Mouse (Mus musculus) intestine, embryonic 16.5 days (tissue): ENCODE measurements at regions not wholly inside any gene's neighbourhood (a gene's known extent, or its start where the extent isn't known, plus 50 kb on each side); places are given as distances from the start of the nearest gene placed in this dataset.

Experiments
- ATAC-seq: fragments of 200-750 bp; cut with Nextera tagmentation; 2 replicates; pipeline ENCODE4 v1.8.0; 2017; ENCODE audit warnings: moderate TSS enrichment, moderate library complexity
- H3K27ac ChIP-seq: fragments of 300-500 bp; sonication (generic); 2 replicates; pipeline ENCODE4 v1.5.1; 2014; ENCODE audit warnings: mild to moderate bottlenecking, low read length
- H3K27me3 ChIP-seq: fragments of 300-500 bp; sonication (generic); replicated peaks from 2 replicates; pipeline ENCODE4 v1.6.1; 2014; ENCODE audit warnings: low read length, control low read depth, mixed read lengths; ENCODE audit not compliant: control insufficient read depth, insufficient read depth
- H3K36me3 ChIP-seq: fragments of 300-500 bp; sonication (generic); 2 replicates; pipeline ENCODE4 v1.6.1; 2014; ENCODE audit warnings: low read length, control low read depth; ENCODE audit not compliant: control insufficient read depth, insufficient read depth
- H3K4me1 ChIP-seq: fragments of 300-500 bp; sonication (generic); 2 replicates; pipeline ENCODE4 v1.6.1; 2014; ENCODE audit warnings: low read length, control low read depth, mixed read lengths; ENCODE audit not compliant: control insufficient read depth, insufficient read depth
- H3K4me2 ChIP-seq: fragments of 300-500 bp; sonication (generic); 2 replicates; pipeline ENCODE4 v1.6.1; 2014; ENCODE audit warnings: low read depth, low read length, control low read depth
- H3K4me3 ChIP-seq: fragments of 300-500 bp; sonication (generic); 2 replicates; pipeline ENCODE4 v1.5.1; 2014; ENCODE audit warnings: mild to moderate bottlenecking, low read length
- H3K9ac ChIP-seq: fragments of 300-500 bp; sonication (generic); 2 replicates; pipeline ENCODE4 v1.6.1; 2014; ENCODE audit warnings: low read depth, low read length
- H3K9me3 ChIP-seq: fragments of 300-500 bp; sonication (generic); 2 replicates; pipeline ENCODE4 v1.6.1; 2016; ENCODE audit warnings: low read length, control low read depth; ENCODE audit not compliant: control insufficient read depth
- WGBS: fragments of 180-500 bp; shearing (Covaris S2); extraction: QIAGEN DNeasy Blood & Tissue Kit; methylation state at CpG from one replicate; pipeline ENCODE4 v1.1.7; 2014; 5-methylcytosine and 5-hydroxymethylcytosine counted together

DNA sequence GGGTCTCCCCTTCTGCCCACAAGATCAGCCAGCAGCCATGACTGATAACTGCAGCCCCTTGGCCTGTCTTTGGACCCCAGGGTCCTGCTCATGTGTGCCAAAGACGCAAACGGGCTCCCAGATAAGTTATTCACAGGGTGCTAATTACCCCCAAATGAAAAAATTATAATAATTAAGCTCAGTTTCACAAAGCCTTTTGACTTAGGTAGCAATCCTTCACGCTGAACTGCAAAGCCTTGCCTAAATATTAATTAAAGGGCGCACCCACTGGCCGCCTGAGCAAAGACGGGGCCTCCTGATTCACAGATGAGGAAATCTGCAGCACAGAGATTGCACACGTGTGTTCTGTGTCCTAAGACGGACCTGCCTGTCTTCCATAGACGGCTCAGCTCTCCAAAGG is 123.2 kb downstream of the Psmg1 start:
- no peaks in the 10 kb centered on the region for H3K36me3 ChIP-seq
- no peak overlapping the region for H3K9ac ChIP-seq
- H3K27ac ChIP-seq = no peak overlapping the region
- no peaks in the 10 kb centered on the region for H3K27me3 ChIP-seq
- WGBS = 78% methylated on average over 9 of the region's 9 CpGs
- H3K4me1 ChIP-seq = peaks cover 8% of the 10 kb centered on the region; the same call in 1 of the 2 replicates
- H3K4me2 ChIP-seq = no peak overlapping the region
- H3K9me3 ChIP-seq = no peaks in the 10 kb centered on the region
- ATAC-seq = no peak
- H3K4me3 ChIP-seq = no peak overlapping the region

DNA sequence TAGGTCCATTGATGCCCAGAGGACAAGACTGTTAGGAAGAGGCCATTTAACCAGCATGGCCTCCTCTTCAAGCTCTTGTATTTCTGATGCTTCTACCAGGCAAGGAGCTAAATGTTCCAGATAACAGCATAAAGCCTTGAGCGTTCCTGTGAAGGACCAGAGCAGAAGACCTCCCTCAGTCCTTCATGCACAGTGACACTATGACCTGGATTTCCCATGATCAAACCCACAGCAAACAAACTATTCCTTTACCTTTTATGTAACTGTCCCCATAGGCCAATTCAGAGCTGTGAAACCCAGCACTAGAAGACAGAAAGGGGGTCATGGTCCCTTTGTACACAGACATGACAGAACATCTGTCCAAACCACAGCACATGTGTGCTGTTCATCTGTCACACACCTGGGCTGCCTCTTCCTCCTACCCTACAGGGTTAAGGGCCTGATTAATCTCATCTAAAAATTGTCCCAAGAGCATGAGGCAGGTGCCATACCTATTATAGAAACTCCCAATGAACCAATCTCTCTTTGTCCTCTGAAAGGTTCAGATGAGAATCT is 123.8 kb downstream of the Psmg1 start:
- WGBS = 83% methylated on average over 1 of the region's 1 CpGs
- no peak for ATAC-seq
- no peaks in the 10 kb centered on the region for H3K27me3 ChIP-seq
- peaks cover 13% of the 10 kb centered on the region; the same call in 1 of the 2 replicates for H3K4me1 ChIP-seq
- no peak overlapping the region for H3K9ac ChIP-seq
- H3K4me3 ChIP-seq = no peak overlapping the region
- H3K36me3 ChIP-seq = no peaks in the 10 kb centered on the region
- H3K27ac ChIP-seq = no peak overlapping the region
- no peak overlapping the region for H3K4me2 ChIP-seq
- H3K9me3 ChIP-seq = no peaks in the 10 kb centered on the region

DNA sequence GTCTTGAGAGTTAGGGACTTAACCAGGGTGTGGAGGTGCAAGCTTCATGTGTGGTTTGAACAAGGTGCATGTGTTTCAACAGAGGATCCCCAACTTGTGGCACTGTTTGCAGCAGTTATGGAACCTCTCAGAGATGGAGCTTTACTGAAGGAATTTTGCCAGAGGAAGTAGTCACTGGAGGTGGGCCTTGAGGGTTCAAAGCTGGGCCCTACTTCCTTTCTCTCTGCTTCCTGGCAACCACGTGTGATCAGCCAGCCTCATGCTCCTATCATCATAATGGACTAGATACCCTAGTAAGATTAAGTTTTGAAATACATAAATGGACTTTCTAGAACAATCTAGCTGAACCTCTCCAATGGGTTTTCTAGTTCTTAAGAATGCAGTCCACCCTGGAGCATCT is 125.2 kb downstream of the Psmg1 start:
- no peak for ATAC-seq

DNA sequence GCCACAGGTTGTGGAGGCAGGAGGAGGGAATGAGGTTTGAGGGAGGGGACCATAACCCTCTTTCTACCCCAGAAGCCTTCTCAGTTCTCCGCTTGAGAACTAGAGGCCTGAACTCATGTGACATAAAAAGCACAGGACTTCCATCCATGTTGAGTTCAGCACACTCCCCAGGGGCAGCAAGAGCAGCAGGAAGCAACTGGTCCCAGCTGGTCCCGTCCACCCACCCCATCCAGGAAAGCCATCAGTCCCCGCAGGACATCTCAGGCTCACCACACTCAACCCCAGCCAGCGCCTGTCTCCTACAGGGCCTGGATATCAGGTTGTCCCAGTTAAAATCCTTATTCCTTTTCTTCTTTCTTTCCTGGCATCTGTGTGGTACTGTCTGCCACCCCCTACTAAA is 126.1 kb downstream of the Psmg1 start:
- H3K4me1 ChIP-seq = peaks cover 13% of the 10 kb centered on the region; the same call in 1 of the 2 replicates
- H3K9ac ChIP-seq = no peak overlapping the region
- H3K9me3 ChIP-seq = no peaks in the 10 kb centered on the region
- ATAC-seq = no peak
- no peak overlapping the region for H3K4me2 ChIP-seq
- no peaks in the 10 kb centered on the region for H3K27me3 ChIP-seq
- no peak overlapping the region for H3K4me3 ChIP-seq
- whole genome bisulfite sequencing = 85% methylated on average over 4 of the region's 4 CpGs
- no peak overlapping the region for H3K27ac ChIP-seq
- H3K36me3 ChIP-seq = no peaks in the 10 kb centered on the region

More for the DNA sequence above, 125.2 kb downstream of the Psmg1 start:
- no peak overlapping the region for H3K4me3 ChIP-seq
- no peak overlapping the region for H3K27ac ChIP-seq
- H3K4me2 ChIP-seq = no peak overlapping the region
- no peaks in the 10 kb centered on the region for H3K36me3 ChIP-seq
- H3K9me3 ChIP-seq = no peaks in the 10 kb centered on the region
- H3K4me1 ChIP-seq = peaks cover 13% of the 10 kb centered on the region; the same call in 1 of the 2 replicates
- WGBS = 94% methylated on average over 1 of the region's 1 CpGs
- H3K27me3 ChIP-seq = no peaks in the 10 kb centered on the region
- H3K9ac ChIP-seq = no peak overlapping the region

DNA sequence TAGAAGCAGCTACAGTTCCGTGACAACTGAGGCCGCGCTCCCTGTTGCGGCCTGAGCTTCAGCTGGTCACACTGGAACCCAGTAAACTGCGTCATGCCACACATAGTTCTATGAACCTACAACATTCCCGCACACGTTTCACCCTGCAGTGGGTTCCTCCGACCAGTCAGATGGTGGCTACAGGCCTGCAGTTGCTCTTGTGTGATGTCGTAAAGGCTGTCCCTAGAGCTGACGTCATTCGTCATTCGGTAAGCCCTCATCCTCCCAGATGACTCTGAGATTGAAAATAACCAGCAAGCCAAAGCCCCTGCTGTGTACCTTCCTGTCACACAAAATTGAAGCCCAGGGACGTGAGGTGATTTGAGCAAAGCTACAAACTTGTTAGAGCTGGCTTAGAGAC is 126.7 kb downstream of the Psmg1 start:
- peaks cover 10% of the 10 kb centered on the region; the same call in 1 of the 2 replicates for H3K4me1 ChIP-seq
- no peak overlapping the region for H3K4me2 ChIP-seq
- no peak overlapping the region for H3K9ac ChIP-seq
- 68% methylated on average over 13 of the region's 13 CpGs for WGBS
- no peak for ATAC-seq
- H3K27me3 ChIP-seq = no peaks in the 10 kb centered on the region
- H3K9me3 ChIP-seq = no peaks in the 10 kb centered on the region
- H3K27ac ChIP-seq = no peak overlapping the region
- no peak overlapping the region for H3K4me3 ChIP-seq
- H3K36me3 ChIP-seq = no peaks in the 10 kb centered on the region

DNA sequence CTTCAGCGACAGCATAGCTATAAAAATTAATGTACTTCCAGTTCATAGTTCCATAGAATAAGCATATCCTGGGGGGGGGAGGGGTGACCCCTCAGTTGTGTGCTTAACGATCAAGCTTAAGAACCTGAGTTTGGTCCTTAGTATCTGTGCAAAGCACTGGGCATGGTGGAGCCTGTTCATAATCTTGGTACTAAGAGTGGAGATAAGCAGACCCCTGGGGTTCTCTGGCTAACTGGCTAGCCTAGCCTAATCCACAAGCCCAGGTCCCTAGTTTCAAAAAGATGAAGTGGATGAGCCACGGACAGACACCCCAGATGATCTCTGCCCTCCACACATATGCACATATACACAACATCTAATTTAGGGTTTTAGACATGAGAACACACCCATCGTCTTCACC is 127.2 kb downstream of the Psmg1 start:
- Histone ChIP-seq H3K4me3 (no peak overlapping the region), H3K4me1 (peaks cover 10% of the 10 kb centered on the region; the same call in 1 of the 2 replicates), H3K36me3 (no peaks in the 10 kb centered on the region), H3K9me3 (no peaks in the 10 kb centered on the region), H3K4me2 (no peak overlapping the region), H3K27ac (no peak overlapping the region), H3K27me3 (no peaks in the 10 kb centered on the region), H3K9ac (no peak overlapping the region)
- WGBS = 83% methylated on average over 4 of the region's 4 CpGs
- ATAC-seq = no peak

DNA sequence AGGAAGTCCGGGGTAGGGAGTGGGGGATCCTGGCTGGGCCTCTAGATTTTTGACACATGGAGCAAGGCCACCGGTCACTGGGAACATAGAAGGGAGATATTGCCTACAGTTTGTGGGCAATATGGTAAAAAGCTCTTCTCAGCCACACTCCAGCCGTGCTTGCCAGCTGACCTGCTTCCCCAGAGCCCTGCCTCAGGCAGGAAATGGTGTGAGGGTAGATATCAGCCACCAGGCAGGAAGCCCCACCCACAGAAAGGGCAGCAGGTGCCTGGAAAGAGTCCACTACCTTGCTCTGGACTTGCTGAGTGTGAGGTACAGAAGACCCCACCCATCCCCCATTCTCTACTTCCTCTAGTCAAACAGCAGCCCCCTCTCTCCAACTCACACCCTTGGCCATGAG is 128.1 kb downstream of the Psmg1 start:
- peak; percentile 51; the same call in 1 of the 2 replicates for ATAC-seq
- Histone ChIP-seq H3K27me3 (no peaks in the 10 kb centered on the region), H3K4me1 (peaks cover 10% of the 10 kb centered on the region; the same call in 1 of the 2 replicates), H3K4me3 (no peak overlapping the region), H3K9me3 (no peaks in the 10 kb centered on the region), H3K4me2 (no peak overlapping the region), H3K9ac (0 out of 2 replicates have a peak overlapping the region, but pooled peaks have one; percentile 12), H3K27ac (peak overlapping the region; percentile 20), H3K36me3 (no peaks in the 10 kb centered on the region)
- WGBS = 61% methylated on average over 3 of the region's 3 CpGs

DNA sequence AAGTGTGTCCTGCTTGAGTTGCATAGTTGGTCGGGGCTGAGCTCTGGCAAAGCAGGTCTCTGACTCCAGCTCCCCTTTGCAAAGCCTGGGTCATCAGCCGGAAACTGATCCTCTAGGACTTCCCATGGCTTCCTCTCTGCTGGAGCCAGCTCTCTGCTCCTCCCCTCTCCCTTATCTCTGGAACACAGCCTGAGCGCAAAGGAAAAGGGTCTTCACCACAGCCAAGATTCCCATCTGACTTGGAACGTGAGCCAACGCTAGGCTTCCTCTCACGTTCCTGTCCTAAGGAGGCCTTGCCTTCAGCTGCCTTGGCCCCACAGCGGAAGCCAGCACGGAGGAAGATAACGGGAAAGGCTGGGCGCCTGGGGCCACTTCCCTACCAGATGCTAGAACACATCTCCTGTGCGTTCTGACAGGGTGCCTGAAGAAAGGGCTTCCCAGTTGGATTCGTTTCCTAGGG is 129.5 kb downstream of the Psmg1 start:
- Histone ChIP-seq H3K4me1 (peaks cover 10% of the 10 kb centered on the region; the same call in 1 of the 2 replicates), H3K9me3 (no peaks in the 10 kb centered on the region), H3K9ac (no peak overlapping the region), H3K36me3 (no peaks in the 10 kb centered on the region), H3K4me2 (no peak overlapping the region), H3K27me3 (no peaks in the 10 kb centered on the region), H3K4me3 (no peak overlapping the region), H3K27ac (peak overlapping the region; percentile 16; the same call in 1 of the 2 replicates)
- peak; percentile 14; the same call in 1 of the 2 replicates for ATAC-seq
- WGBS = 76% methylated on average over 12 of the region's 12 CpGs

DNA sequence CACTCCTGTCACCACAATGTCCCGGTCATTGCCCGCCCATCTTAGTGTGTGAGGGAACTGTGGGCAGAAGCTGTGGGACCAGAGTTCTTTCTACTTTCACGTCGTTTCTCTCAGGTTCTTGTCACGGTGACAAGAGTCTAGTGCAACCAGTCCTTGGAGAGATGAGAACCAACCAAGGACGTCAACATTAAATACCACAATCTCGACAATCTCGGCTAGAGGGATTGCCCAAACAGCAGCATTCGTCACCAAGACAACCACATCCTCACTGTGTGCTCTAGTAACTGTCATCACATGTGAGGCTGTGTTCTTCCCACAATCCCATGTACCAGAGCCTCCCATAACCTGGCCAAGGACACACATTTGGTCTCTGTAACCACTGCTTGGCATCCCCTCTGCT is 129.9 kb downstream of the Psmg1 start:
- no peak overlapping the region for H3K9ac ChIP-seq
- H3K4me1 ChIP-seq = peaks cover 10% of the 10 kb centered on the region; the same call in 1 of the 2 replicates
- H3K9me3 ChIP-seq = no peaks in the 10 kb centered on the region
- ATAC-seq = no peak
- H3K36me3 ChIP-seq = no peaks in the 10 kb centered on the region
- no peaks in the 10 kb centered on the region for H3K27me3 ChIP-seq
- no peak overlapping the region for H3K4me3 ChIP-seq
- peak overlapping the region; percentile 40; the same call in 1 of the 2 replicates for H3K27ac ChIP-seq
- 75% methylated on average over 9 of the region's 9 CpGs for WGBS
- no peak overlapping the region for H3K4me2 ChIP-seq

DNA sequence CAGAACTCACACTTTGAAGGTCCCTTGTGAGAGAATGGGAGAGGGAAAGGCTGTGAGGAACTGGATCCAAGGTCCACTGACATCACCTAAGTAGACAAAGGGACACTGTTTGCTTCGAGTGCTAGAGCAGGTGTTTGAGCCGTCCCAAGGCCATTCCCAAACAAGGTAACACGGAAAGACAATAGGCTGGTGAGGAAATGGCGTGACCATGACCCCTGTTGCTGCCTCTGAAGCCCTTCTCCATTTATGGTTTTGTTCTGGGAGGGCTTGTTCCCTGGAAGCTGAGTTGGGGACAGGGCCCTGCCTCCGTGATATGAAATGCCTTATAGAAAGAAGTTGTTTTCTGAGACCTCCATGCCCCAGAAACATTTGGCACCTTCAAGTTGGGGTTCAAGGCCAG is 130.6 kb downstream of the Psmg1 start:
- no peaks in the 10 kb centered on the region for H3K36me3 ChIP-seq
- H3K9ac ChIP-seq = no peak overlapping the region
- ATAC-seq = no peak
- H3K9me3 ChIP-seq = no peaks in the 10 kb centered on the region
- no peaks in the 10 kb centered on the region for H3K27me3 ChIP-seq
- no peak overlapping the region for H3K4me3 ChIP-seq
- peaks cover 10% of the 10 kb centered on the region; the same call in 1 of the 2 replicates for H3K4me1 ChIP-seq
- WGBS = 65% methylated on average over 5 of the region's 5 CpGs
- H3K27ac ChIP-seq = peak overlapping the region; percentile 40
- H3K4me2 ChIP-seq = no peak overlapping the region
